ENCODE assay signal across 16 mouse cellular contexts in genomic region chr13:48631691-48632090, GRCm38 (mm10). TPM values are rescaled to one million over a fixed set of nuclear protein-coding genes. Genes with fewer than 3 reads are reported as not detected.
"Had no signal": no experiment of that assay in that cellular context is flagged by ENCODE, and none has a peak within 500 bp of the region (broad histone marks: within the 10 kb centered on the region; RNA-seq: fewer than 3 reads in every experiment).

No protein-coding gene starts in this region.

- H3K9me3 ChIP-seq: liver, embryonic 15.5 days; lung, embryonic 15.5 days; midbrain, embryonic 10.5 days; neural tube, embryonic 13.5 days; stomach, embryonic 15.5 days had no signal

- H3K4me3 ChIP-seq: liver, embryonic 15.5 days; lung, embryonic 15.5 days; midbrain, embryonic 10.5 days; neural tube, embryonic 13.5 days; stomach, embryonic 15.5 days had no signal

- H3K27ac ChIP-seq: liver, embryonic 15.5 days; lung, embryonic 15.5 days; midbrain, embryonic 10.5 days; neural tube, embryonic 13.5 days; stomach, embryonic 15.5 days had no signal

- H3K9ac ChIP-seq: liver, embryonic 15.5 days; lung, embryonic 15.5 days; neural tube, embryonic 13.5 days; stomach, embryonic 15.5 days had no signal

- H3K27me3 ChIP-seq: liver, embryonic 15.5 days; lung, embryonic 15.5 days; neural tube, embryonic 13.5 days; stomach, embryonic 15.5 days had no signal

- H3K36me3 ChIP-seq: liver, embryonic 15.5 days; lung, embryonic 15.5 days; midbrain, embryonic 10.5 days; neural tube, embryonic 13.5 days; stomach, embryonic 15.5 days had no signal

- DNase-seq: kidney, adult 11 months; kidney, adult 9 months; kidney, postnatal 10 days; layer of hippocampus, adult 9-11 months; layer of hippocampus, postnatal 36 days; lung, postnatal 36 days; midbrain, embryonic 14.5 days; retina, postnatal 1 day; thymus, postnatal 36 days had no signal

- H3K4me2 ChIP-seq: liver, embryonic 11.5 days; liver, embryonic 15.5 days; lung, embryonic 15.5 days; neural tube, embryonic 13.5 days; stomach, embryonic 15.5 days had no signal

- H3K4me1 ChIP-seq: liver, embryonic 15.5 days; lung, embryonic 15.5 days; neural tube, embryonic 13.5 days; stomach, embryonic 15.5 days had no signal

RNA-seq across cellular contexts. Expression of gene Barx1, which starts 31.1 kb away (rescaled TPM):
- polyA plus RNA-seq: large intestine, adult 2 months; midbrain, embryonic 14.5 days had no signal
